Mouse (Mus musculus): ENCODE results near the gene Qrich1. TPM values are rescaled to one million over a fixed set of nuclear protein-coding genes. Genes with fewer than 3 reads are reported as not detected.
"Not testable (repeated sequence)": the region's sequence is repeated elsewhere in the genome, so short reads cannot be mapped to it uniquely, and the experiment has no call there.

Qrich1 gene
- polyA plus RNA-seq, 1 experiment from 2014 or later = 165 TPM

- Histone ChIP-seq H3K4me2 (ENCODE audit: low read depth, low read length) (no peak overlapping the region), H3K27ac (replicated peaks; ENCODE audit: low read depth, low read length) (no peak overlapping the region), H3K9me3 (replicated peaks; ENCODE audit: control insufficient read depth, low read length) (no peaks in the 10 kb centered on the region), H3K4me1 (ENCODE audit: control insufficient read depth, insufficient read depth, low read length) (peaks cover 16% of the 10 kb centered on the region), H3K36me3 (replicated peaks; ENCODE audit: control insufficient read depth, insufficient read depth, low read depth, low read length) (no peaks in the 10 kb centered on the region), H3K4me3 (ENCODE audit: low read depth, low read length) (no peak overlapping the region), H3K9ac (replicated peaks; ENCODE audit: low read length) (no peak overlapping the region), H3K27me3 (ENCODE audit: control insufficient read depth, insufficient read depth, low read length) (no peaks in the 10 kb centered on the region)
- DNase-seq (ENCODE audit: low spot score) (no peak), ATAC-seq (replicated peaks; ENCODE audit: insufficient number of reproducible peaks, low FRiP score, low TSS enrichment, low read depth) (no peak)
- 85% methylated on average over 4 of the region's 4 CpGs for WGBS
These were observed 74.9 kb downstream of the Qrich1 start for GRCm38 (mm10) chr9:108591462-108591861.

GRCm38 (mm10) chr9:108594354-108594753 is 77.7 kb downstream of the Qrich1 start:
- DNase-seq (ENCODE audit: low spot score) = no peak

GRCm38 (mm10) chr9:108596998-108597764 is 80.6 kb downstream of the Qrich1 start, which contains the start of gene P4htm:
P4htm (minus strand) TSS chr9:108597667.
- Histone ChIP-seq H3K27me3 (ENCODE audit: control insufficient read depth, insufficient read depth, low read length) (no peaks in the 10 kb centered on the region), H3K4me3 (ENCODE audit: low read depth, low read length) (peak within 1 kb of the TSS; percentile 63), H3K4me1 (ENCODE audit: control insufficient read depth, insufficient read depth, low read length) (no peaks in the 10 kb centered on the region), H3K27ac (replicated peaks; ENCODE audit: low read depth, low read length) (no peak within 1 kb of the TSS), H3K4me2 (ENCODE audit: low read depth, low read length) (peak within 1 kb of the TSS; percentile 81), H3K9ac (replicated peaks; ENCODE audit: low read length) (peak within 1 kb of the TSS; percentile 72), H3K9me3 (replicated peaks; ENCODE audit: control insufficient read depth, low read length) (no peaks in the 10 kb centered on the region), H3K36me3 (replicated peaks; ENCODE audit: control insufficient read depth, insufficient read depth, low read depth, low read length) (no peaks in the 10 kb centered on the region)
- DNase-seq (ENCODE audit: low spot score) (peak; percentile 79), ATAC-seq (replicated peaks; ENCODE audit: insufficient number of reproducible peaks, low FRiP score, low TSS enrichment, low read depth) (peak; percentile 86)
- 2% methylated on average over 69 of the region's 69 CpGs for WGBS

More at GRCm38 (mm10) chr9:108594354-108594753, 77.7 kb downstream of the Qrich1 start:
- Histone ChIP-seq H3K4me2 (ENCODE audit: low read depth, low read length) (no peak overlapping the region), H3K4me1 (ENCODE audit: control insufficient read depth, insufficient read depth, low read length) (peaks cover 3% of the 10 kb centered on the region; the same call in 1 of the 2 replicates), H3K9me3 (replicated peaks; ENCODE audit: control insufficient read depth, low read length) (no peaks in the 10 kb centered on the region), H3K36me3 (replicated peaks; ENCODE audit: control insufficient read depth, insufficient read depth, low read depth, low read length) (no peaks in the 10 kb centered on the region), H3K27me3 (ENCODE audit: control insufficient read depth, insufficient read depth, low read length) (no peaks in the 10 kb centered on the region), H3K9ac (replicated peaks; ENCODE audit: low read length) (no peak overlapping the region), H3K27ac (replicated peaks; ENCODE audit: low read depth, low read length) (no peak overlapping the region), H3K4me3 (ENCODE audit: low read depth, low read length) (no peak overlapping the region)
- 80% methylated on average over 3 of the region's 3 CpGs for WGBS
- ATAC-seq (replicated peaks; ENCODE audit: insufficient number of reproducible peaks, low FRiP score, low TSS enrichment, low read depth) = no peak

- peak; percentile 61 for DNase-seq (ENCODE audit: low spot score)
These were observed 82.5 kb downstream of the Qrich1 start for GRCm38 (mm10) chr9:108599021-108599566.

GRCm38 (mm10) chr9:108600011-108600410 is 83.4 kb downstream of the Qrich1 start:
- WGBS = 77% methylated on average over 2 of the region's 2 CpGs
- Histone ChIP-seq H3K4me2 (ENCODE audit: low read depth, low read length) (no peak overlapping the region), H3K27me3 (ENCODE audit: control insufficient read depth, insufficient read depth, low read length) (no peaks in the 10 kb centered on the region), H3K4me3 (ENCODE audit: low read depth, low read length) (no peak overlapping the region), H3K4me1 (ENCODE audit: control insufficient read depth, insufficient read depth, low read length) (no peaks in the 10 kb centered on the region), H3K36me3 (replicated peaks; ENCODE audit: control insufficient read depth, insufficient read depth, low read depth, low read length) (peaks cover 7% of the 10 kb centered on the region), H3K9me3 (replicated peaks; ENCODE audit: control insufficient read depth, low read length) (no peaks in the 10 kb centered on the region), H3K27ac (replicated peaks; ENCODE audit: low read depth, low read length) (no peak overlapping the region), H3K9ac (replicated peaks; ENCODE audit: low read length) (no peak overlapping the region)
- ATAC-seq (replicated peaks; ENCODE audit: insufficient number of reproducible peaks, low FRiP score, low TSS enrichment, low read depth) (no peak), DNase-seq (ENCODE audit: low spot score) (no peak)

More at GRCm38 (mm10) chr9:108599021-108599566, 82.5 kb downstream of the Qrich1 start:
- H3K27me3 ChIP-seq (ENCODE audit: control insufficient read depth, insufficient read depth, low read length) = no peaks in the 10 kb centered on the region
- no peaks in the 10 kb centered on the region for H3K4me1 ChIP-seq (ENCODE audit: control insufficient read depth, insufficient read depth, low read length)
- 75% methylated on average over 4 of the region's 4 CpGs for WGBS
- ATAC-seq (replicated peaks; ENCODE audit: insufficient number of reproducible peaks, low FRiP score, low TSS enrichment, low read depth) = no peak
- no peak overlapping the region for H3K27ac ChIP-seq (replicated peaks; ENCODE audit: low read depth, low read length)
- H3K9ac ChIP-seq (replicated peaks; ENCODE audit: low read length) = no peak overlapping the region
- peaks cover 7% of the 10 kb centered on the region for H3K36me3 ChIP-seq (replicated peaks; ENCODE audit: control insufficient read depth, insufficient read depth, low read depth, low read length)
- no peak overlapping the region for H3K4me2 ChIP-seq (ENCODE audit: low read depth, low read length)
- no peak overlapping the region for H3K4me3 ChIP-seq (ENCODE audit: low read depth, low read length)
- H3K9me3 ChIP-seq (replicated peaks; ENCODE audit: control insufficient read depth, low read length) = no peaks in the 10 kb centered on the region

- Histone ChIP-seq H3K4me1 (ENCODE audit: control insufficient read depth, insufficient read depth, low read length) (no peaks in the 10 kb centered on the region), H3K9ac (replicated peaks; ENCODE audit: low read length) (no peak overlapping the region), H3K27ac (replicated peaks; ENCODE audit: low read depth, low read length) (no peak overlapping the region), H3K4me2 (ENCODE audit: low read depth, low read length) (no peak overlapping the region), H3K27me3 (ENCODE audit: control insufficient read depth, insufficient read depth, low read length) (no peaks in the 10 kb centered on the region), H3K36me3 (replicated peaks; ENCODE audit: control insufficient read depth, insufficient read depth, low read depth, low read length) (peaks cover 9% of the 10 kb centered on the region), H3K9me3 (replicated peaks; ENCODE audit: control insufficient read depth, low read length) (no peaks in the 10 kb centered on the region), H3K4me3 (ENCODE audit: low read depth, low read length) (no peak overlapping the region)
- 79% methylated on average over 4 of the region's 4 CpGs for WGBS
- ATAC-seq (replicated peaks; ENCODE audit: insufficient number of reproducible peaks, low FRiP score, low TSS enrichment, low read depth) (no peak), DNase-seq (ENCODE audit: low spot score) (no peak)
These were observed 85.4 kb downstream of the Qrich1 start for GRCm38 (mm10) chr9:108601986-108602385.

GRCm38 (mm10) chr9:108607929-108608328 is 91.3 kb downstream of the Qrich1 start:
- H3K9ac ChIP-seq (replicated peaks; ENCODE audit: low read length) = not testable (repeated sequence)
- 91% methylated on average over 5 of the region's 5 CpGs for WGBS

GRCm38 (mm10) chr9:108608889-108609288 is 92.3 kb downstream of the Qrich1 start:
- no peaks in the 10 kb centered on the region for H3K27me3 ChIP-seq (ENCODE audit: control insufficient read depth, insufficient read depth, low read length)
- H3K9ac ChIP-seq (replicated peaks; ENCODE audit: low read length) = no peak overlapping the region
- no peaks in the 10 kb centered on the region for H3K9me3 ChIP-seq (replicated peaks; ENCODE audit: control insufficient read depth, low read length)
- H3K27ac ChIP-seq (replicated peaks; ENCODE audit: low read depth, low read length) = no peak overlapping the region
- H3K4me3 ChIP-seq (ENCODE audit: low read depth, low read length) = no peak overlapping the region
- no peaks in the 10 kb centered on the region for H3K4me1 ChIP-seq (ENCODE audit: control insufficient read depth, insufficient read depth, low read length)
- WGBS = 93% methylated on average over 4 of the region's 4 CpGs
- no peak overlapping the region for H3K4me2 ChIP-seq (ENCODE audit: low read depth, low read length)
- peaks cover 6% of the 10 kb centered on the region for H3K36me3 ChIP-seq (replicated peaks; ENCODE audit: control insufficient read depth, insufficient read depth, low read depth, low read length)
- DNase-seq (ENCODE audit: low spot score) = no peak
- no peak for ATAC-seq (replicated peaks; ENCODE audit: insufficient number of reproducible peaks, low FRiP score, low TSS enrichment, low read depth)

More at GRCm38 (mm10) chr9:108607929-108608328, 91.3 kb downstream of the Qrich1 start:
- not testable (repeated sequence) for H3K9me3 ChIP-seq (replicated peaks; ENCODE audit: control insufficient read depth, low read length); H3K36me3 ChIP-seq (replicated peaks; ENCODE audit: control insufficient read depth, insufficient read depth, low read depth, low read length); H3K4me2 ChIP-seq (ENCODE audit: low read depth, low read length); H3K27me3 ChIP-seq (ENCODE audit: control insufficient read depth, insufficient read depth, low read length); H3K4me1 ChIP-seq (ENCODE audit: control insufficient read depth, insufficient read depth, low read length); H3K4me3 ChIP-seq (ENCODE audit: low read depth, low read length); ATAC-seq (replicated peaks; ENCODE audit: insufficient number of reproducible peaks, low FRiP score, low TSS enrichment, low read depth); DNase-seq (ENCODE audit: low spot score); H3K27ac ChIP-seq (replicated peaks; ENCODE audit: low read depth, low read length)

All from embryonic facial prominence, embryonic 11.5 days (tissue).